Mouse (Mus musculus) gastrocnemius, adult 8-10 months (tissue): ENCODE results near the gene 0610012G03Rik. TPM values are rescaled to one million over a fixed set of nuclear protein-coding genes. Genes with fewer than 3 reads are reported as not detected.

Experiments used
- microRNA-seq: library from miRNA; unstranded; fragments of <30 nt; microRNA quantifications from one replicate; pipeline ENCODE4 v1.2.0, GENCODE M21; 2022
- total RNA-seq, 4 experiments: library from RNA; stranded (reverse); gene quantifications; 2 replicates each; pipeline ENCODE4 v1.2.4; 2022

Gene 0610012G03Rik
- total RNA-seq, 4 experiments from 2014 or later, result 50.1 to 56.6 (median 51.4) TPM

Small RNA genes lying within 50 kb of the gene (microRNA-seq; reads per million reads assigned to microRNA genes)
- gene Gm26269, result not detected

Other genes with a start within 250 kb of the 0610012G03Rik start
- not detected for gene Meltf, start 69.7 kb downstream of the 0610012G03Rik start, total RNA-seq
- 1 to 10 TPM in 1 of 4 experiments, under 1 TPM in 3; 0.10 to 1.2 (median 0.16) TPM for gene Pigz, start 14.6 kb downstream of the 0610012G03Rik start, total RNA-seq
- gene Ncbp2, start within 50 bp of the 0610012G03Rik start, total RNA-seq, result 10 to 100 TPM in 3 of 4 experiments, 1 to 10 TPM in 1; 9.6 to 13.5 (median 10.3) TPM
- 10 to 100 TPM; 10.2 to 14.7 (median 11.8) TPM for gene Senp5, start 54.8 kb upstream of the 0610012G03Rik start, total RNA-seq
- gene Pak2, start 130.8 kb upstream of the 0610012G03Rik start, total RNA-seq, result 10 to 100 TPM; 11.8 to 14.2 (median 13.3) TPM
- 10 to 100 TPM; 11.3 to 17.4 (median 11.7) TPM for gene Pigx, start 151.2 kb upstream of the 0610012G03Rik start, total RNA-seq
- gene Cep19, start 151.3 kb upstream of the 0610012G03Rik start, total RNA-seq, result 10 to 100 TPM in 2 of 4 experiments, 1 to 10 TPM in 2; 9.5 to 11.1 (median 10.2) TPM
- 1 to 10 TPM in 2 of 4 experiments, under 1 TPM in 2; 0.56 to 1.7 (median 1.2) TPM for gene Nrros, start 217.1 kb upstream of the 0610012G03Rik start, total RNA-seq
- gene Bex6, start 231.3 kb upstream of the 0610012G03Rik start, total RNA-seq, result not detected